Mouse (Mus musculus): ENCODE results near the gene Npepps. TPM values are rescaled to one million over a fixed set of nuclear protein-coding genes. Genes with fewer than 3 reads are reported as not detected.
"Not testable (repeated sequence)": the region's sequence is repeated elsewhere in the genome, so short reads cannot be mapped to it uniquely, and the experiment has no call there.

Gene Npepps
- total RNA-seq, 2 experiments from 2014 or later: 72.7 to 88.5 TPM

DNA sequence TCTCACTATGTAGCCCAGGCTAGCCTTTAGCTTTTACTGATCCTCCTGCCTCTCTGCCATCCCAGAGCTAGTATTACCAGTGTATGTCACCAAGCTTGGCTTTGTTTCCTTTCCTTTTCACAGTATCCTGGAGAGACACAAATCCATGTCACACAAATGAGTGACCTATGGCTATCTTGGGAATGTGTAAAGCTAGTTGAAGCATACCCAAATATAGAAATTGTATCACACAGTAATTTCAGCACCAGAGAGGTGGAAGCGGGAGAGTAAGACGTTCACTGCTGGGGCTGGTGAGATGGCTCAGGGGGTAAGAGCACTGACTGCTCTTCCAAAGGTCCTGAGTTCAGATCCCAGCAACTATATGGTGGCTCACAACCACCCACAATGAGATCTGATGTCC is 19.5 kb upstream of the Npepps start:
- DNase-seq (ENCODE audit: low spot score in 2 of 2): no peak

DNA sequence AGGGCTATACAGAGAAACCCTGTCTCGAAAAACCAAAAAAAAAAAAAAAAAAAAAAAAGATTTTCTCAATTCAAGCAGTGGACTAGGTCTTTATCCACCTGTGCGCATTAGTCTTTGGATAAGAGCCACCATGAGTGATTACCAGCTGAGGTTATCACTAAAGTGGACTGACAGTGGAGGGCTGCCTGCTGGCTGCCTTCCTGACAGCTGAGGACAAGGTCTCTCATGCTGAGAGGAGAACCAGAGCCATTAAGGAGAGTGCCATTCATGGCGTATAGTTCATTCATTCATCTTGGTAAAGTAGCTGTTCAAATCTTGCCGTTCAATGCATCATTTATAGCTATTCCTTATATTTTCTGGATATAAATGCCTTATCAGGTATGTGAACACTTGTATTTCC is 16.1 kb upstream of the Npepps start:
- no peak for DNase-seq (ENCODE audit: low spot score in 2 of 2)

DNA sequence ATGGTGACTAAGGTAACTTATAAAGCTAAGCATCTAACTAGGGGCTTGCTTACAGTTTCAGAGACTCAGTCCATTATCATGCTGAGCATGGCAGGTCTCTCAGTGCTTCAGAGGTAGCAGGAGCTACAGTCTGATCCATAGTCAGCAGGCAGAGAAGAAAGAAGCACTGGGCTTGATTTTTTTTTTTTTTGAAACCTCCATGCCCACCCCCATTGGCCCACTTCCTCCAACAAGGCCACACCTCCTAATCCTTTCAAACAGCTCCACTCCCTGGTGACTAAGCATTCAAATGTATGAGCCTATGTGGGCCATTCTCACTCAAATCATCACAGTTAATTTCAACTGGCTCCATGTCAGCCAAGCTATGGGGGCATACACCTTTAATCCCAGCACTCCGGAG is 12.3 kb upstream of the Npepps start:
- DNase-seq (ENCODE audit: low spot score in 2 of 2): no peak

GRCm38 (mm10) chr11:97289276-97290230 is 9.1 kb upstream of the Npepps start:
- DNase-seq (ENCODE audit: low spot score in 2 of 2): peak in 1 of 2 experiments; percentile 37

DNA sequence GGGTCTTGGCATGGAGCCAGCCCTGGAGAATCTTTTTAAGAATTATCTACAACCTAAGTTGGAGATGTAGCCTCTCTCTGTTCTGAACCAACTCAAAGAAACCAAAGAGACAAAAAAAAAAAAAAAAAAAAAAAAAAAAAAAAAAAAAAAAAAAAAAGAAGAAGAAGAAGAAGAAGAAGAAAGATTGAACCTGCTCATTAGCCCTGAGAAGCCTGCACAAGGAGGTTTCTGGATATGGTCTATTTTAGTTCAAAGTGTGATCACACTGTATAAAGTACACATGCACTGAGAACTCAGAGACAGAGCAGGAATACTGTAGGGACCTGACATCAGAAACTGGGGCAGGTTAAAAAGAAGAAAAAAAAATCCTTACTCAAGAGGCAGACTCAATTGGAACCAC is 7.2 kb upstream of the Npepps start:
- no peak for DNase-seq (ENCODE audit: low spot score in 2 of 2)

GRCm38 (mm10) chr11:97286973-97287372 is 6.5 kb upstream of the Npepps start:
- no peak for DNase-seq (ENCODE audit: low spot score in 2 of 2)

- no peak for DNase-seq (ENCODE audit: low spot score in 2 of 2)
Measured at GRCm38 (mm10) chr11:97285852-97286775, 5.7 kb upstream of the Npepps start.

- DNase-seq (ENCODE audit: low spot score in 2 of 2): no peak
Measured at GRCm38 (mm10) chr11:97284854-97285253, 4.4 kb upstream of the Npepps start.

GRCm38 (mm10) chr11:97282179-97282578 is 1.7 kb upstream of the Npepps start:
- DNase-seq (ENCODE audit: low spot score in 2 of 2): no peak

DNA sequence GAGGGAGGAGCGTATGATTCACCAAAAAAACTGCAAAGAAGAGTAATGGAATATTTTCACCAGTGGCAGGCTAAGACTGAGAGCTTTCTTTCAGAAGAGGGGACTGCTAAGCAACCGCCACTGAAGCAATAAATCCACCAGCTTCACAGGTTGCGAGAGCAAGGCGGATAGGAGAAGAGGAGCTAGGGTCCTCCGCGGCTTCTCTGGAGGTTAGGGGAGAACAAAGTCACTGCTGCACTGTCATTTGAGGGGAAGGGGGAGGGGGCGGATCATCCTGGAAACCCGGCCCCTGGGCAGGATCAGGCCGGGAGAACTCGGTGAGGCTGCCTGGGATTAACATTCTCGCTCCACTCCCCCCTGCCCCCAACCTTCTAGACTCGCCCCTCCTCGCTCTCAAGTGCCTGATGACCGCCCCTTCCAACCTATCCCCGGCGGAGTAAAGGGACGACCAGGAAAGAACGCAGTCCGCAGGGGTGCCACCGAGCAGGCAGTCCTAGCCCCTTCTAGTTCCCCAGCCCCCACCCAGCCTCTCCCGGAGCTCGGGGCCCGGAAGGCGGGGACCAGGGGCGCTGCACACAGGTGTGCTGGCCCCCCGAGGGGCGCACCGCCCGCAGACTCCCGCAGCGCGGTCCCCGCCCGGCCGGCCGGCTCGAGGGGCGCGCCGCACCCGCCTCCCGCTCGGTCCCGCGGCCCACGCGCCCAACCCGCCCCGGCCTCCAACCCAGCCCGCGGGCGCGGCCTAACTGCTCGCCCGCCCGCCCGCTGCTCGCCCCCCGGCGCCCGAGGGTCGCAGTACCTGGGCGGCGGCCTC is 828 bp downstream of the Npepps start:
- DNase-seq (ENCODE audit: low spot score in 2 of 2): peak; percentile 50 to 58

DNA sequence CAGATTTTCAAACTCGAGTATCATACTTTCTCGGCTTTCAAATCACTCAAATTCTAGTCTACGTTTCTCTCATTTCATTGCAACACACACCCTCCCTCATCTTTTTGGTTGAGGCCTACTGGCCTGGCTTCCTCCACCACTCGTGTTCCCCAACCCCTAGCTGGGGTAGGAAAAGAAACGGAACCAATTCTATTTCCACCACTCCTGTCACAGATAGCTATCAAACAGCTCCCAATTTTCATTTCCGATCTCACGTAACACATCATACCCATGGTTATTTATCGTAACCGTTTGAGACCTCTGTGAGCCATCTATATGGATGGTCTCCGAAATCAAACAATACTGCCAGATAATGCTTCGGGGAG is 1.4 kb downstream of the Npepps start:
- DNase-seq (ENCODE audit: low spot score in 2 of 2): no peak

DNA sequence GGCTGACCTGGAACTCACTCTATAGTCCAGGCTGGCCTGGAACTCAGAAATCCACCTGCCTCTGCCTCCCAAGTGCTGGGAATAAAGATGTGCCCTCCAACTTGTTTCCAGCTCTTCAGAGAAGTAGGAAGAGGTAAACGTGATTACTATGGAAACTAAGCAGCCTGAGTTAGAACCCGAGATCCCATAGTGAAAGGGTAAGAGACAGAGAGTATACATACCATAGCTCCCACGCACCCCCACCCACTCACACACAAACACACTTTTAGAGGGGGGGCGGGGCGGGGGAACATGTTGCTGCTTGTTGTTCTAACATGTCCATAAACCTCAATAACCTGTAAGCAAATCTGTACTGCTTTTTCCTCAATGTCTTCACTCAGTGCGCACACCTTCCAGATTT is 2.0 kb downstream of the Npepps start:
- DNase-seq (ENCODE audit: low spot score in 2 of 2): no peak

GRCm38 (mm10) chr11:97277166-97277565 is 3.3 kb downstream of the Npepps start:
- no peak for DNase-seq (ENCODE audit: low spot score in 2 of 2)

GRCm38 (mm10) chr11:97276019-97276418 is 4.4 kb downstream of the Npepps start:
- DNase-seq (ENCODE audit: low spot score in 2 of 2): no peak

- no peak for DNase-seq (ENCODE audit: low spot score in 2 of 2)
Measured at GRCm38 (mm10) chr11:97275349-97275748, 5.1 kb downstream of the Npepps start.

GRCm38 (mm10) chr11:97274947-97275346 is 5.5 kb downstream of the Npepps start:
- not testable (repeated sequence) for DNase-seq (ENCODE audit: low spot score in 2 of 2)

GRCm38 (mm10) chr11:97273613-97274012 is 6.8 kb downstream of the Npepps start:
- DNase-seq (ENCODE audit: low spot score in 2 of 2): no peak

GRCm38 (mm10) chr11:97272835-97273234 is 7.6 kb downstream of the Npepps start:
- DNase-seq (ENCODE audit: low spot score in 2 of 2): no peak

DNA sequence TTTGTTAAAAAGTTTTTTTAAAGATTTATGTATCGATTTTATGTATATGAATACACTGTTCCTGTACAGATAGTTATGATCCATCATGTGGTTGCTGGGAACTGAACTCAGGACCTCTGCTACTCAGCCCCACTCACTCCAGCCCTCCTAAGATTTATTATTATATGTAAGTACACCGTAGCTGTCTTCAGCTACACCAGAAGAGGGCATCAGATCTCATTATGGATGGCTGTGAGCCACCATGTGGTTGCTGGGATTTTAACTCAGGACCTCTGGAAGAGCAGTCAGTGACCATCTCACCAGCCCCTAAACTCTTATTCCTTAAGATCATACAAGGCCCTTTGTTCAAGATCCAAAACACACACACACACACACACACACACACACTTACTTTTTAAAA is 10.4 kb downstream of the Npepps start:
- DNase-seq (ENCODE audit: low spot score in 2 of 2): not testable (repeated sequence)

- DNase-seq (ENCODE audit: low spot score in 2 of 2): not testable (repeated sequence)
Measured at GRCm38 (mm10) chr11:97266544-97266943, 13.9 kb downstream of the Npepps start.

- not testable (repeated sequence) for DNase-seq (ENCODE audit: low spot score in 2 of 2)
Measured at GRCm38 (mm10) chr11:97249649-97250048, 30.8 kb downstream of the Npepps start.

Measured in adrenal gland, adult 18-20 months (tissue).